Mouse (Mus musculus) adrenal gland, adult 8-10 months (tissue): ENCODE measurements at regions not wholly inside any gene's neighbourhood (a gene's known extent, or its start where the extent isn't known, plus 50 kb on each side); places are given as distances from the start of the nearest gene placed in this dataset.
"Not testable (repeated sequence)": the region's sequence is repeated elsewhere in the genome, so short reads cannot be mapped to it uniquely, and the experiment has no call there.

Experiments
- DNase-seq: peaks from one replicate; pipeline ENCODE4 v3.0.0; 2022

- DNase-seq: no peak
These were observed 1003.2 kb upstream of the 4930412O13Rik start for GRCm38 (mm10) chr2:8877855-8878254.

- DNase-seq: no peak
These were observed 968.6 kb upstream of the 4930412O13Rik start for GRCm38 (mm10) chr2:8912417-8912816.

GRCm38 (mm10) chr2:8924856-8925255 is 956.2 kb upstream of the 4930412O13Rik start:
- no peak for DNase-seq

GRCm38 (mm10) chr2:8941574-8941973 is 939.5 kb upstream of the 4930412O13Rik start:
- DNase-seq: no peak

GRCm38 (mm10) chr2:8958938-8959337 is 922.1 kb upstream of the 4930412O13Rik start:
- DNase-seq: no peak

- DNase-seq: no peak
These were observed 915.9 kb upstream of the 4930412O13Rik start for GRCm38 (mm10) chr2:8964952-8965668.

GRCm38 (mm10) chr2:8975635-8976034 is 905.4 kb upstream of the 4930412O13Rik start:
- DNase-seq: peak; percentile 0

- no peak for DNase-seq
These were observed 868.7 kb upstream of the 4930412O13Rik start for GRCm38 (mm10) chr2:9012326-9012725.

GRCm38 (mm10) chr2:9033079-9033478 is 848.0 kb upstream of the 4930412O13Rik start:
- DNase-seq: no peak

- DNase-seq: not testable (repeated sequence)
These were observed 838.7 kb upstream of the 4930412O13Rik start for GRCm38 (mm10) chr2:9042355-9042754.

GRCm38 (mm10) chr2:9047980-9048379 is 833.1 kb upstream of the 4930412O13Rik start:
- no peak for DNase-seq

GRCm38 (mm10) chr2:9073851-9074250 is 807.2 kb upstream of the 4930412O13Rik start:
- DNase-seq: no peak

- no peak for DNase-seq
These were observed 802.9 kb upstream of the 4930412O13Rik start for GRCm38 (mm10) chr2:9078158-9078557.

- DNase-seq: no peak
These were observed 799.3 kb upstream of the 4930412O13Rik start for GRCm38 (mm10) chr2:9081746-9082145.

GRCm38 (mm10) chr2:9095317-9095716 is 785.7 kb upstream of the 4930412O13Rik start:
- no peak for DNase-seq

- DNase-seq: no peak
These were observed 764.4 kb upstream of the 4930412O13Rik start for GRCm38 (mm10) chr2:9116697-9117096.

GRCm38 (mm10) chr2:9117523-9117922 is 763.5 kb upstream of the 4930412O13Rik start:
- no peak for DNase-seq

- DNase-seq: no peak
These were observed 744.1 kb upstream of the 4930412O13Rik start for GRCm38 (mm10) chr2:9136963-9137362.

- no peak for DNase-seq
These were observed 739.6 kb upstream of the 4930412O13Rik start for GRCm38 (mm10) chr2:9141411-9141810.

GRCm38 (mm10) chr2:9155604-9156003 is 725.4 kb upstream of the 4930412O13Rik start:
- no peak for DNase-seq

- DNase-seq: no peak
These were observed 720.9 kb upstream of the 4930412O13Rik start for GRCm38 (mm10) chr2:9160181-9160580.

- no peak for DNase-seq
These were observed 717.1 kb upstream of the 4930412O13Rik start for GRCm38 (mm10) chr2:9163819-9164560.

GRCm38 (mm10) chr2:9182127-9182526 is 698.9 kb upstream of the 4930412O13Rik start:
- DNase-seq: no peak

GRCm38 (mm10) chr2:9184243-9184642 is 696.8 kb upstream of the 4930412O13Rik start:
- DNase-seq: no peak
